Mouse (Mus musculus): ENCODE data around the gene Tmem86a. TPM values are rescaled to one million over a fixed set of nuclear protein-coding genes. Genes with fewer than 3 reads are reported as not detected.
"Not testable (repeated sequence)": the region's sequence is repeated elsewhere in the genome, so short reads cannot be mapped to it uniquely, and the experiment has no call there.

Gene Tmem86a
- polyA plus RNA-seq, 1 experiment from 2014 or later, result 31.9 TPM

DNA sequence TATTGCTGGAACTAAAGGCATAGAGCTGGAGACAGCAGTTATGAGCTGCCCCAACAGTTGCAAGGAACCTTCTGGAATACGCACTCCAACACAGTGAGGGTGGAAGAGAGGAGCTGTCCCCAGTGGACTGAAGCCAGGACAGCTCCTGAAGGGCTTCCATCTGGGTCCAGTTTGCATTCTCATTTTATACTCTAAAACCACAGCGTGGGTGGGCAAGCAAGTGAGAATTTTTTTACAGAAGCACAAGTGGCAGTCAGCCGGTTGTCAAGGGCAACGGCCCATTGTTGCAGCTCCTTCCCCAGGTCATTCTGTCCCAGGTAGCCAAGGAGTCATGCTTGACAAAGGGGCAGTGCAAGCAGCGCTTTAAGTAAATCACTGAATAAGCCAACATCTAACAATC is 30.8 kb upstream of the Tmem86a start:
- 51% methylated on average over 5 of the region's 5 CpGs for WGBS
- Histone ChIP-seq H3K9ac (no peak overlapping the region), H3K27ac (ENCODE audit: low read depth) (no peak overlapping the region), H3K9me3 (ENCODE audit: low read depth, low read length) (no peaks in the 10 kb centered on the region), H3K4me3 (ENCODE audit: low read depth, low read length) (no peak overlapping the region), H3K4me2 (no peak overlapping the region), H3K36me3 (ENCODE audit: insufficient read depth) (no peaks in the 10 kb centered on the region), H3K27me3 (ENCODE audit: insufficient read depth, low read length) (no peaks in the 10 kb centered on the region), H3K4me1 (ENCODE audit: insufficient read depth) (peaks cover 7% of the 10 kb centered on the region)
- ATAC-seq (ENCODE audit: insufficient read depth), result no peak
- no peak for TF ChIP-seq CTCF (IDR thresholded peaks at IDR 0.05; ENCODE audit: low read depth)
- DNase-seq, result peak; percentile 48

GRCm38 (mm10) chr7:47020956-47021355 is 29.4 kb upstream of the Tmem86a start:
- no peaks in the 10 kb centered on the region for H3K9me3 ChIP-seq (ENCODE audit: low read depth, low read length)
- no peaks in the 10 kb centered on the region for H3K27me3 ChIP-seq (ENCODE audit: insufficient read depth, low read length)
- no peak overlapping the region for H3K27ac ChIP-seq (ENCODE audit: low read depth)
- H3K36me3 ChIP-seq (ENCODE audit: insufficient read depth), result no peaks in the 10 kb centered on the region
- 6% methylated on average over 8 of the region's 8 CpGs for WGBS
- ATAC-seq (ENCODE audit: insufficient read depth) (peak; percentile 69; the same call in 1 of the 2 replicates), DNase-seq (peak; percentile 74)
- H3K4me1 ChIP-seq (ENCODE audit: insufficient read depth), result no peaks in the 10 kb centered on the region
- H3K9ac ChIP-seq, result 0 out of 2 replicates have a peak overlapping the region, but pooled peaks have one; percentile 35
- peak overlapping the region; percentile 50 for H3K4me2 ChIP-seq
- no peak for TF ChIP-seq CTCF (IDR thresholded peaks at IDR 0.05; ENCODE audit: low read depth)
- peak overlapping the region; percentile 14 for H3K4me3 ChIP-seq (ENCODE audit: low read depth, low read length)

DNA sequence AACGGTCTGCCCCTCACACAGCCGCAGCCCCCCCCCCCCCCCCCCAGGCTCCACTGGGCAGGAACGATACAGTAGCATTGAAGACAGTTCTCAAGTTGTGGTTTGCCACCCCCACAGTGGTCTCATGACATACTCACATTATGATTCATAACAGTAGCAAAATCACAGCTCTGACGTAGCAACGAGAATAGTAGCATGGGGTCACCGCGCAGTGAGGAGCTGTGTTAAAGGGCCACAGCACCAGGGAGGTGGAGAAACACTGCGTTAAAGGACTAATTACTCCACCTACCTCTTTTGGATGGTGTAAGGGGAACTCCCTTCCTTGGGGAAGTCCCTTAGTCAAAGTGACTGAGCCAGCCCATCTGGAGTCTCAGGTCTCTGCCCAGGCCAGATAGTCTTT is 27.9 kb upstream of the Tmem86a start:
- no peak overlapping the region for H3K4me2 ChIP-seq
- no peak overlapping the region for H3K27ac ChIP-seq (ENCODE audit: low read depth)
- no peaks in the 10 kb centered on the region for H3K9me3 ChIP-seq (ENCODE audit: low read depth, low read length)
- 58% methylated on average over 8 of the region's 8 CpGs for WGBS
- no peak overlapping the region for H3K4me3 ChIP-seq (ENCODE audit: low read depth, low read length)
- H3K4me1 ChIP-seq (ENCODE audit: insufficient read depth), result no peaks in the 10 kb centered on the region
- H3K36me3 ChIP-seq (ENCODE audit: insufficient read depth), result no peaks in the 10 kb centered on the region
- no peaks in the 10 kb centered on the region for H3K27me3 ChIP-seq (ENCODE audit: insufficient read depth, low read length)
- ATAC-seq (ENCODE audit: insufficient read depth) (no peak), DNase-seq (no peak)
- no peak for TF ChIP-seq CTCF (IDR thresholded peaks at IDR 0.05; ENCODE audit: low read depth)
- H3K9ac ChIP-seq, result no peak overlapping the region

GRCm38 (mm10) chr7:47023530-47023929 is 26.9 kb upstream of the Tmem86a start:
- H3K4me3 ChIP-seq (ENCODE audit: low read depth, low read length), result no peak overlapping the region
- no peaks in the 10 kb centered on the region for H3K9me3 ChIP-seq (ENCODE audit: low read depth, low read length)
- TF ChIP-seq CTCF (IDR thresholded peaks at IDR 0.05; ENCODE audit: low read depth), result peak; percentile 90
- H3K27me3 ChIP-seq (ENCODE audit: insufficient read depth, low read length), result no peaks in the 10 kb centered on the region
- H3K27ac ChIP-seq (ENCODE audit: low read depth), result no peak overlapping the region
- 11% methylated on average over 6 of the region's 6 CpGs for WGBS
- no peaks in the 10 kb centered on the region for H3K4me1 ChIP-seq (ENCODE audit: insufficient read depth)
- DNase-seq (peak; percentile 93), ATAC-seq (ENCODE audit: insufficient read depth) (no peak)
- H3K4me2 ChIP-seq, result no peak overlapping the region
- H3K36me3 ChIP-seq (ENCODE audit: insufficient read depth), result no peaks in the 10 kb centered on the region
- no peak overlapping the region for H3K9ac ChIP-seq

- Histone ChIP-seq H3K36me3 (ENCODE audit: insufficient read depth) (no peaks in the 10 kb centered on the region), H3K4me2 (no peak overlapping the region), H3K4me1 (ENCODE audit: insufficient read depth) (no peaks in the 10 kb centered on the region), H3K9me3 (ENCODE audit: low read depth, low read length) (no peaks in the 10 kb centered on the region), H3K27me3 (ENCODE audit: insufficient read depth, low read length) (no peaks in the 10 kb centered on the region), H3K9ac (no peak overlapping the region), H3K4me3 (ENCODE audit: low read depth, low read length) (no peak overlapping the region), H3K27ac (ENCODE audit: low read depth) (no peak overlapping the region)
- no peak for ATAC-seq (ENCODE audit: insufficient read depth)
- 82% methylated on average over 7 of the region's 7 CpGs for WGBS
- TF ChIP-seq CTCF (IDR thresholded peaks at IDR 0.05; ENCODE audit: low read depth), result no peak
- no peak for DNase-seq
These were observed 25.9 kb upstream of the Tmem86a start for GRCm38 (mm10) chr7:47024454-47024853.

DNA sequence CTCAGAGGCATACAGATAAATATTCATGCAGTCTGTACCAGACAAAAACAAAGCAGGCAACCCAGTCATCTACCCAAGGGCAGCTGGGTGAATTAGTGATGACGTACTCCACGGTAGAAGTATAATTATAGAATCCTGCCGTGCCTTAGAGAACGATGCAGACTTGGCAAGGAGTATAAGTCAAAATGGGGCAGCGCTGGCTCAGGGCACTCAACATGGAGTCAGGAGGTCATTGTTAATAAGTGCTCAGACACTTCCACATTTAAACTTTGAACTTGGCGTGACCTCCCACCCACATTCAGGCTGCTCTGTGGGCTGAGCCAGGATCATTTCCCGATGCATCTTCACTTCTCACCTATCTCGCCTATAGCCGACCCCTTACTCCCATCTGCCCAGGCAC is 25.0 kb upstream of the Tmem86a start:
- no peak overlapping the region for H3K27ac ChIP-seq (ENCODE audit: low read depth)
- WGBS, result 68% methylated on average over 9 of the region's 9 CpGs
- ATAC-seq (ENCODE audit: insufficient read depth) (no peak), DNase-seq (no peak)
- no peaks in the 10 kb centered on the region for H3K4me1 ChIP-seq (ENCODE audit: insufficient read depth)
- no peaks in the 10 kb centered on the region for H3K9me3 ChIP-seq (ENCODE audit: low read depth, low read length)
- no peak overlapping the region for H3K9ac ChIP-seq
- no peaks in the 10 kb centered on the region for H3K27me3 ChIP-seq (ENCODE audit: insufficient read depth, low read length)
- TF ChIP-seq CTCF (IDR thresholded peaks at IDR 0.05; ENCODE audit: low read depth), result no peak
- H3K36me3 ChIP-seq (ENCODE audit: insufficient read depth), result no peaks in the 10 kb centered on the region
- H3K4me2 ChIP-seq, result no peak overlapping the region
- H3K4me3 ChIP-seq (ENCODE audit: low read depth, low read length), result no peak overlapping the region

DNA sequence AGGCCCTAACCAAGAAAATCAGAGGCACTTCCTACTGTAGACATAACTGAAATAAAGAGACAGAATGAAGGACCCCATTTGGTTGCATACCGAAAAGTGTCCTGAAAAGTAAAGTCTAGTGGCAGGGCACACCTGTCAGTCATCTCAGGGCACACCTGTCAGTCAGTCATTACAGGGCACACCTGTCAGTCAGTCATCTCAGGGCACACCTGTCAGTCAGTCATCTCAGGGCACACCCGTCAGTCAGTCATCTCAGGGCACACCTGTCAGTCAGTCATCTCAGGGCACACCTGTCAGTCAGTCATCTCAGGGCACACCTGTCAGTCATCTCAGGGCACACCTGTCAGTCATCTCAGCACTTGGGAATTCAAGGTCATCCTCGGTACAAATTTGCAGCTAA is 23.5 kb upstream of the Tmem86a start:
- H3K4me2 ChIP-seq; H3K4me3 ChIP-seq (ENCODE audit: low read depth, low read length); H3K4me1 ChIP-seq (ENCODE audit: insufficient read depth); H3K27ac ChIP-seq (ENCODE audit: low read depth); H3K36me3 ChIP-seq (ENCODE audit: insufficient read depth); H3K27me3 ChIP-seq (ENCODE audit: insufficient read depth, low read length); H3K9me3 ChIP-seq (ENCODE audit: low read depth, low read length); DNase-seq; H3K9ac ChIP-seq; ATAC-seq (ENCODE audit: insufficient read depth): not testable (repeated sequence)
- WGBS, result 77% methylated on average over 3 of the region's 3 CpGs

DNA sequence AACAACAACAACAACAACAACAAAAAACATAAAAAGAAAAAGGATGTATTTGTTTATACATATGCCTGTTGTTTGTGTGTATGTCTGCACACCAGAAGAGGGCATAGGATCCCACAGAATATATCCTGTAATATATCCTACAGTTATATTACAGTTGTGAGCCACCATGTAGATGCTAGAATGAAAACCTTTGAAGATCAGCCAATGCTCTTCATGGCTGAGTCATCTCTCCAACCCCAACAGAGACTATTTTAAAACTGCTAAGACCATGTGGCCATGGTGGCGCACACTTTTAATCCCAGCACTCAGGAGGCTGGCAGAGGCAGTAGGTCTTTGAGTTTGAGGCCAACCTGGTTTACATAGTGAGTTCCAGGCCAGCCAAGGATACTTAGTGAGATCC is 22.9 kb upstream of the Tmem86a start:
- Histone ChIP-seq H3K9ac (no peak overlapping the region), H3K4me1 (ENCODE audit: insufficient read depth) (no peaks in the 10 kb centered on the region), H3K27ac (ENCODE audit: low read depth) (no peak overlapping the region), H3K9me3 (ENCODE audit: low read depth, low read length) (no peaks in the 10 kb centered on the region), H3K4me3 (ENCODE audit: low read depth, low read length) (no peak overlapping the region), H3K4me2 (no peak overlapping the region), H3K27me3 (ENCODE audit: insufficient read depth, low read length) (no peaks in the 10 kb centered on the region), H3K36me3 (ENCODE audit: insufficient read depth) (no peaks in the 10 kb centered on the region)
- WGBS, result 77% methylated on average over 1 of the region's 1 CpGs
- ATAC-seq (ENCODE audit: insufficient read depth) (no peak), DNase-seq (no peak)
- peak; percentile 37 for TF ChIP-seq CTCF (IDR thresholded peaks at IDR 0.05; ENCODE audit: low read depth)

Data from lung, embryonic 14.5 days (tissue).